Mouse (Mus musculus) CD4-positive, CD25-positive, alpha-beta regulatory T cell, adult 4 months (primary cell): ENCODE measurements around the gene Rilpl1. TPM values are rescaled to one million over a fixed set of nuclear protein-coding genes. Genes with fewer than 3 reads are reported as not detected.

ENCODE experiments used
- ATAC-seq: one replicate; pipeline ENCODE4 v1.8.0; 2017
- polyA plus RNA-seq, 2 experiments: library from polyadenylated mRNA; unstranded; fragments of 100-300 nt; shearing (Covaris generic); gene quantifications; one replicate each; pipeline ENCODE4 v1.2.1; 2017

The Rilpl1 gene
- polyA plus RNA-seq, 2 experiments from 2014 or later: 0.62 to 1.1 TPM

- no peak for ATAC-seq
These were observed 80.4 kb downstream of the Rilpl1 start for GRCm38 (mm10) chr5:124450641-124451340.

- ATAC-seq: no peak
These were observed 81.1 kb downstream of the Rilpl1 start for GRCm38 (mm10) chr5:124450051-124450450.

GRCm38 (mm10) chr5:124449494-124449893, 81.7 kb downstream of the Rilpl1 start:
- no peak for ATAC-seq

- no peak for ATAC-seq
These were observed 84.8 kb downstream of the Rilpl1 start for GRCm38 (mm10) chr5:124446301-124446881.

- ATAC-seq: peak; percentile 31
These were observed 85.4 kb downstream of the Rilpl1 start for GRCm38 (mm10) chr5:124445621-124446293.

- peak; percentile 84 for ATAC-seq
These were observed 86.3 kb downstream of the Rilpl1 start for GRCm38 (mm10) chr5:124444661-124445561.

- no peak for ATAC-seq
These were observed 87.0 kb downstream of the Rilpl1 start for GRCm38 (mm10) chr5:124444208-124444607.

Other genes with a start within 250 kb of the Rilpl1 start
- 10 to 100 TPM; 16.8 to 18.6 TPM for gene Mphosph9, start 203.4 kb downstream of the Rilpl1 start, polyA plus RNA-seq
- 10 to 100 TPM; 12.0 to 16.5 TPM for gene 2810006K23Rik, start 203.3 kb downstream of the Rilpl1 start, polyA plus RNA-seq
- gene Cdk2ap1, start 168.3 kb downstream of the Rilpl1 start, polyA plus RNA-seq: 10 to 100 TPM; 10.1 to 13.1 TPM
- 100 to 1,000 TPM; 163 to 182 TPM for gene Sbno1, start 105.4 kb downstream of the Rilpl1 start, polyA plus RNA-seq
- 10 to 100 TPM; 19.8 to 19.9 TPM for gene Kmt5a, start 91.5 kb downstream of the Rilpl1 start, polyA plus RNA-seq
- 10 to 100 TPM; 51.3 to 54.0 TPM for gene Rilpl2, start 53.0 kb downstream of the Rilpl1 start, polyA plus RNA-seq
- 10 to 100 TPM in 1 of 2 experiments, 1 to 10 TPM in 1; 4.7 to 14.2 TPM for gene Snrnp35, start 48.3 kb downstream of the Rilpl1 start, polyA plus RNA-seq
- gene Tmed2, start 9.3 kb upstream of the Rilpl1 start, polyA plus RNA-seq: 10 to 100 TPM; 35.7 to 51.2 TPM
- 10 to 100 TPM; 17.2 to 22.9 TPM for gene Ddx55, start 21.5 kb upstream of the Rilpl1 start, polyA plus RNA-seq
- 10 to 100 TPM; 45.0 to 45.7 TPM for gene Eif2b1, start 47.7 kb upstream of the Rilpl1 start, polyA plus RNA-seq
- gene Gtf2h3, start 47.7 kb upstream of the Rilpl1 start, polyA plus RNA-seq: 10 to 100 TPM; 57.1 to 69.8 TPM
- 10 to 100 TPM; 31.0 to 57.7 TPM for gene Atp6v0a2, start 97.2 kb upstream of the Rilpl1 start, polyA plus RNA-seq
- under 1 TPM in 1 of 2 experiments, not detected in 1; 0.10 TPM for gene Dnah10, start 193.7 kb upstream of the Rilpl1 start, polyA plus RNA-seq